Mouse (Mus musculus) forebrain, embryonic 14.5 days (tissue): ENCODE results near the gene Pon2. TPM values are rescaled to one million over a fixed set of nuclear protein-coding genes. Genes with fewer than 3 reads are reported as not detected.

Experiments
- ATAC-seq: fragments of 200-750 bp; cut with Nextera tagmentation; 2 replicates; pipeline ENCODE4 v1.8.0; 2017; ENCODE audit warnings: mild to moderate bottlenecking, moderate library complexity
- DNase-seq: peaks from one replicate; pipeline ENCODE4 v3.0.0-alpha.2; 2015; ENCODE audit warnings: low spot score
- H3K27ac ChIP-seq: fragments of 300-500 bp; sonication (generic); 2 replicates; pipeline ENCODE4 v1.5.1; 2014; ENCODE audit warnings: low read depth, mild to moderate bottlenecking, control low read depth, low read length, moderate library complexity
- H3K27me3 ChIP-seq: fragments of 300-500 bp; sonication (generic); replicated peaks from 2 replicates; pipeline ENCODE4 v1.6.1; 2014; ENCODE audit warnings: low read length, control low read depth, mixed read lengths; ENCODE audit not compliant: control insufficient read depth, insufficient read depth
- H3K36me3 ChIP-seq: fragments of 300-500 bp; sonication (generic); 2 replicates; pipeline ENCODE4 v1.6.1; 2014; ENCODE audit warnings: low read length, control low read depth; ENCODE audit not compliant: control insufficient read depth, insufficient read depth
- H3K4me1 ChIP-seq: fragments of 300-500 bp; sonication (generic); 2 replicates; pipeline ENCODE4 v1.6.1; 2014; ENCODE audit warnings: antibody characterized with exemption, low read length, control low read depth; ENCODE audit not compliant: control insufficient read depth, insufficient read depth
- H3K4me2 ChIP-seq: fragments of 300-500 bp; sonication (generic); 2 replicates; pipeline ENCODE4 v1.6.1; 2014; ENCODE audit warnings: mild to moderate bottlenecking, control low read depth, low read length
- H3K4me3 ChIP-seq: fragments of 300-500 bp; sonication (generic); 2 replicates; pipeline ENCODE4 v1.5.1; 2014; ENCODE audit warnings: low read depth, low read length, control low read depth
- H3K9ac ChIP-seq: fragments of 300-500 bp; sonication (generic); 2 replicates; pipeline ENCODE4 v1.6.1; 2014; ENCODE audit warnings: mild to moderate bottlenecking, low read length, control low read depth, moderate library complexity
- H3K9me3 ChIP-seq: fragments of 300-500 bp; sonication (generic); replicated peaks from 2 replicates; pipeline ENCODE4 v1.6.1; 2016; ENCODE audit warnings: low read length, control low read depth, mixed read lengths; ENCODE audit not compliant: control insufficient read depth
- WGBS: fragments of 180-500 bp; shearing (Covaris S2); extraction: QIAGEN DNeasy Blood & Tissue Kit; methylation state at CpG from one replicate; pipeline ENCODE4 v1.1.7; 2014; 5-methylcytosine and 5-hydroxymethylcytosine counted together
- polyA plus RNA-seq: library from polyadenylated mRNA; unstranded; fragments of >200 nt; fragmentation: Nextera tagmentation; extraction: Ambion mirVana; gene quantifications from 2 replicates; pipeline ENCODE4 v1.2.1, GENCODE M21; 2014

The Pon2 gene
- polyA plus RNA-seq, 1 experiment from 2014 or later: 11.7 TPM

GRCm38 (mm10) chr6:5316630-5317029, 18.4 kb upstream of the Pon2 start:
- no peak for DNase-seq
- H3K9ac ChIP-seq: no peak overlapping the region
- 91% methylated on average over 9 of the region's 9 CpGs for WGBS
- no peak for ATAC-seq
- no peak overlapping the region for H3K4me2 ChIP-seq
- no peak overlapping the region for H3K27ac ChIP-seq
- no peaks in the 10 kb centered on the region for H3K4me1 ChIP-seq
- no peaks in the 10 kb centered on the region for H3K9me3 ChIP-seq
- no peaks in the 10 kb centered on the region for H3K27me3 ChIP-seq
- H3K36me3 ChIP-seq: no peaks in the 10 kb centered on the region
- no peak overlapping the region for H3K4me3 ChIP-seq

GRCm38 (mm10) chr6:5315053-5315759, 17.0 kb upstream of the Pon2 start:
- no peak overlapping the region for H3K27ac ChIP-seq
- H3K4me1 ChIP-seq: no peaks in the 10 kb centered on the region
- no peaks in the 10 kb centered on the region for H3K27me3 ChIP-seq
- H3K9me3 ChIP-seq: no peaks in the 10 kb centered on the region
- H3K4me3 ChIP-seq: no peak overlapping the region
- DNase-seq (no peak), ATAC-seq (no peak)
- no peak overlapping the region for H3K9ac ChIP-seq
- H3K4me2 ChIP-seq: no peak overlapping the region
- no peaks in the 10 kb centered on the region for H3K36me3 ChIP-seq
- WGBS: 90% methylated on average over 3 of the region's 3 CpGs

GRCm38 (mm10) chr6:5313951-5314590, 15.8 kb upstream of the Pon2 start:
- 90% methylated on average over 5 of the region's 5 CpGs for WGBS
- Histone ChIP-seq H3K27ac (no peak overlapping the region), H3K4me2 (no peak overlapping the region), H3K4me3 (no peak overlapping the region), H3K9me3 (no peaks in the 10 kb centered on the region), H3K4me1 (no peaks in the 10 kb centered on the region), H3K36me3 (no peaks in the 10 kb centered on the region), H3K27me3 (no peaks in the 10 kb centered on the region), H3K9ac (no peak overlapping the region)
- ATAC-seq (no peak), DNase-seq (no peak)

- Histone ChIP-seq H3K9ac (no peak overlapping the region), H3K36me3 (no peaks in the 10 kb centered on the region), H3K27ac (no peak overlapping the region), H3K4me3 (no peak overlapping the region), H3K27me3 (no peaks in the 10 kb centered on the region), H3K4me1 (no peaks in the 10 kb centered on the region), H3K9me3 (no peaks in the 10 kb centered on the region), H3K4me2 (no peak overlapping the region)
- WGBS: 83% methylated on average over 3 of the region's 3 CpGs
- ATAC-seq (no peak), DNase-seq (no peak)
Measured at GRCm38 (mm10) chr6:5310491-5310890, 12.2 kb upstream of the Pon2 start.

GRCm38 (mm10) chr6:5309595-5310197, 11.4 kb upstream of the Pon2 start:
- H3K9ac ChIP-seq: no peak overlapping the region
- WGBS: 58% methylated on average over 7 of the region's 7 CpGs
- H3K36me3 ChIP-seq: no peaks in the 10 kb centered on the region
- H3K4me1 ChIP-seq: no peaks in the 10 kb centered on the region
- no peaks in the 10 kb centered on the region for H3K27me3 ChIP-seq
- H3K4me3 ChIP-seq: no peak overlapping the region
- no peak overlapping the region for H3K27ac ChIP-seq
- H3K4me2 ChIP-seq: no peak overlapping the region
- DNase-seq (no peak), ATAC-seq (no peak)
- no peaks in the 10 kb centered on the region for H3K9me3 ChIP-seq

- Histone ChIP-seq H3K4me2 (no peak overlapping the region), H3K9ac (no peak overlapping the region), H3K4me3 (no peak overlapping the region), H3K27me3 (no peaks in the 10 kb centered on the region), H3K9me3 (no peaks in the 10 kb centered on the region), H3K36me3 (no peaks in the 10 kb centered on the region), H3K27ac (no peak overlapping the region), H3K4me1 (no peaks in the 10 kb centered on the region)
- 75% methylated on average over 3 of the region's 3 CpGs for WGBS
- DNase-seq: no peak
- ATAC-seq: no peak
Measured at GRCm38 (mm10) chr6:5305926-5306325, 7.7 kb upstream of the Pon2 start.

- Histone ChIP-seq H3K4me3 (no peak overlapping the region), H3K27ac (no peak overlapping the region), H3K27me3 (no peaks in the 10 kb centered on the region), H3K36me3 (no peaks in the 10 kb centered on the region), H3K9ac (no peak overlapping the region), H3K9me3 (no peaks in the 10 kb centered on the region), H3K4me1 (no peaks in the 10 kb centered on the region), H3K4me2 (no peak overlapping the region)
- WGBS: 84% methylated on average over 8 of the region's 8 CpGs
- no peak for ATAC-seq
- no peak for DNase-seq
Measured at GRCm38 (mm10) chr6:5304956-5305355, 6.7 kb upstream of the Pon2 start.

- Histone ChIP-seq H3K9me3 (no peaks in the 10 kb centered on the region), H3K4me1 (0 out of 2 replicates have a peak, but pooled peaks cover 4% of the 10 kb centered on the region), H3K9ac (no peak overlapping the region), H3K36me3 (no peaks in the 10 kb centered on the region), H3K4me2 (no peak overlapping the region), H3K27me3 (no peaks in the 10 kb centered on the region), H3K4me3 (no peak overlapping the region), H3K27ac (no peak overlapping the region)
- DNase-seq (no peak), ATAC-seq (no peak)
- WGBS: 94% methylated on average over 8 of the region's 8 CpGs
Measured at GRCm38 (mm10) chr6:5300629-5301028, 2.4 kb upstream of the Pon2 start.

GRCm38 (mm10) chr6:5299561-5299960, 1.3 kb upstream of the Pon2 start:
- DNase-seq (no peak), ATAC-seq (no peak)
- H3K4me3 ChIP-seq: no peak overlapping the region
- no peaks in the 10 kb centered on the region for H3K36me3 ChIP-seq
- H3K4me1 ChIP-seq: 0 out of 2 replicates have a peak, but pooled peaks cover 4% of the 10 kb centered on the region
- H3K4me2 ChIP-seq: no peak overlapping the region
- no peaks in the 10 kb centered on the region for H3K27me3 ChIP-seq
- no peak overlapping the region for H3K27ac ChIP-seq
- no peak overlapping the region for H3K9ac ChIP-seq
- H3K9me3 ChIP-seq: no peaks in the 10 kb centered on the region
- WGBS: 68% methylated on average over 5 of the region's 5 CpGs
